Mouse (Mus musculus) stomach, postnatal 0 days (tissue): ENCODE measurements around the gene Rtf2.

ENCODE experiments used
- CTCF ChIP-seq: IDR thresholded peaks from 2 replicates; pipeline ENCODE4 v1.5.1; 2016; ENCODE audit warnings: antibody characterized with exemption, low read depth, mild to moderate bottlenecking, moderate library complexity
- EP300 ChIP-seq: optimal IDR thresholded peaks from 2 replicates; pipeline ENCODE3; 2016; ENCODE audit warnings: antibody characterized with exemption

- TF ChIP-seq CTCF: no peak
- TF ChIP-seq EP300: no peak
These were observed 69.8 kb downstream of the Rtf2 start for GRCm38 (mm10) chr2:172510056-172510712.
